Mouse (Mus musculus): Measurements from ENCODE around the gene Frmd4b.

Frmd4b gene

DNA sequence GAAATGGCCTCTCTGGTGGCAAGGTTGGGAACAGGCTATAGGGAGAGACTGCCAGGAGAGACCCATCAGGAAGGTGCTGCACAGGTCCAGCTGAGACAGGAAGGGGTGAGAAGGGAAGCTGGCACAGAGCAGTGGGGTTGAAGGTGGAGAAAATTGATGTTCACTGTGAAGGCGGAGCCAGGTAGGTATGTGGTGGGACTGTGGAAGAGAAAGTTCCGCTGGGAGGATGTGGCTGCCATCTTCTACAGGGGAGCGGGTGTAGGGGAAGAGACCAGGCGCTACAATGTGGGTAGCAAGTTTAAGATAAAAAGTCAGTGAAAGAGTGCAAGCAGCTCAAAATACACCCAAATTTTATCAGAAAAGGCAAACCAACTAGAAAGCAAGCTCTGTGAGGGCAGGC, 143.7 kb downstream of the Frmd4b start:
- DNase-seq (ENCODE audit: low read depth, low spot score), result no peak

DNA sequence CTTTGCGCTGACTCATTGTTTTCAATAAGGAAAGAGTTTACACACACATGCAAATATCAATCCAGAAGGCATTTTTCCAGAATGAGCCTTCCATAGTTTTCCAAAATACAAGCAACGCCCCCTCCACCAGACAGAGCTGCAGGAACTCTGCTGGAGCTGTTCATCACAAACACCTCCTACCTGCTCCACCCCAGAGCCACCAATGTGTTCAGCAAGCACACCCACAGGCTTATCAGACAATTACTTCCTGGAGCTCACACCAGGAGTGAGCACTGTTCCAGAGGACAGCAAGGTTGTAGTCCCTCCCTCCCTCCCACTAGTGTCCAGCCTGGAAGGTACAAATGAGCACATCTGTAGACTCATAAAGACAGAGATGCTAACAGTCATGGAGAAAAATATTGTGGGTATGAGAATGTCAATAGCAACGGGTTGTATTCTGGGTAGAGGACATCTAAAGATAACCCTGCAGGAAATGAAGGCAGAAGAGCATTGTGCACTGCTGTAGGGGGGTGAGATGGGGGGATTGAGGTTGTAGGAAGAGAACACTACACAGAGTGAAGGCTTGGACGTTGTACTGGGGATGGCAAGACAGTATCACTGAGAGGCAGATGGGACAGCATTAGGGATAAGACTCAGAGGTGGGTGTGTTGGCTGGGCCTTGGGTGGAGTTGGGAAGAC, 144.3 kb downstream of the Frmd4b start:
- DNase-seq (ENCODE audit: low read depth, low spot score), result no peak

DNA sequence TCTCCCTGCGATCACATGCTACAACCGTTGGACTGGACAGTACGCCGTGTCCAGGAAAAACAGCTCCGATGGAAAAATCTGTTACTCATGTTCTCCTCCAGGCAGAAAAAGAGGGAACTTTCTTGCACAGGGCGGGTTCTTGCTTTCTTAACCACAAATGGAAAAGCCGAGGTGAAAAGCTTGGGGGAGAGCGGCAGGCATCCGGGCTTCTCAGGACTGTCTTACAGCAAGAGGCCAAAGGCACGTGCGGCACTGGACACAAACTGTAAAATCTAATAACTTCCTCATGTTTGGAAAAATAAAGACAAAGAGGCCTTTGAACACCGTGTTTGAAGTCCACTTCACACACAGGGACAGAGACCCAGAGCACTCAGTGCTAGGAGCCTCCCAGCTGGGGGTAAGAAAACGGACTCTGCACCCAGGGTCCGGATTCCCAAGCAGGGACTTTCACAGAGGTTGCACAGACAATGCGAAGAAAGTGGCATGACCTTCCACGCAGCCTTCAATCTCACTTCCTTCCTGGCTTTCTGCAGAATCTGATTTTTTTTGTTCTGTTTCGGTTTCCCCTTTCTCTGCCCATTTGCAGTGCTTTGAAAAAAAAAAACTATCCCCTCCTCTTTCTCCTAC, 153.3 kb downstream of the Frmd4b start:
- DNase-seq (ENCODE audit: low read depth, low spot score), result no peak

DNA sequence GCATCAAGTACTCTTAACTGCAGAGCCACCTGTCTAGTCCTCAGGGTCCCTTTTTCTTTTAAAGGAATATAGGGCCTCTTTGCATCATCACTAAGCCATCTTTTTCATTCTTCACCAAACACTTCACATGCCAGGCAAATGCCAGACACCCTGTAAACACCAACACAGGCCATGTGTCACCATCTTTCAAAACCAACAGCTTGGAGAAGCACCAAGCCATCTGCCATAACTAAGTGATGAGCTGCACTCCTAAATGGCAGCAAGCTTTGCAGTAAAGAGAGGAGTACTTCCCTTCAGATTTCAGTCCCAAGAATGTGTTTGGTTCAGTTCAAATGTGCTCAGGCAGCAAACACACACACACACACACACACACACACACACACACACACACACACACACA, 154.9 kb downstream of the Frmd4b start:
- DNase-seq (ENCODE audit: low read depth, low spot score), result no peak

DNA sequence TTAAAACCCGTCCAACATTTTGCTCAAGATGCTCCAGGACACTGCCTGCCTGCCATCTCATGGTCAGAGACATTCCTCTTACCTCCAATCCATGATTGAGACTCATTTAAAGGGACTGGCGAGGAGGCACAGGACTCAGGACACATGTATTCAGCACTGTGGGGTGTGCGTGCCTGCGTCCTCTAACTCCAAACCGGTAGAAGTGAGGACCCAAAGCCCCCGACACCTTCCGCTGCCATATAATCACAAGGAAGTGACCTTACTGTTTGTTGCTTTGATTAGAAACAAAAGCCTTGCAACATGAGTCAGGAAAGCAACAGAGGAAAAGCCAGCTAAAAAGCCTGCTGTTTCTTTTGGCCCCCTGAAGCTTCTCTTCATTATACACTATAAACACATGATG, 158.2 kb downstream of the Frmd4b start:
- no peak for DNase-seq (ENCODE audit: low read depth, low spot score)

DNA sequence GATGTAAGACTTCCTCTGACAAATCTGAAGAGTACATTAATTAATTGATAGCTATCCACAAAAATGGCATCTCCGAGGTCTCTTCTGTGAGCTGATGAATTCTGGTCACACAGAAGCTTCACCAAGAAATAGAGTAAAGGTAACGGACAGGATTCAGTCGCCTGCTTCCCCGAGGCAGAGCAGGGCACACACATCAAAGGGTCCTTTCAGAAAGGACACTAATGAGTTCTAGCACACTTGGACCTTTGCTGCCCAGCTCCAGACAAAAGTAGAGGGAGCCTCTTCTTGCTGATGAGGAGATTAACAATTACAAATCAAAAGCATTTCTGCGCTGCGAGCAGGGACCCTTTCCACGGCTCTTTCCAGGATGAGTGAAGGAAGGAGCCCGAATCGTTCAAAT, 159.0 kb downstream of the Frmd4b start:
- no peak for DNase-seq (ENCODE audit: low read depth, low spot score)

DNA sequence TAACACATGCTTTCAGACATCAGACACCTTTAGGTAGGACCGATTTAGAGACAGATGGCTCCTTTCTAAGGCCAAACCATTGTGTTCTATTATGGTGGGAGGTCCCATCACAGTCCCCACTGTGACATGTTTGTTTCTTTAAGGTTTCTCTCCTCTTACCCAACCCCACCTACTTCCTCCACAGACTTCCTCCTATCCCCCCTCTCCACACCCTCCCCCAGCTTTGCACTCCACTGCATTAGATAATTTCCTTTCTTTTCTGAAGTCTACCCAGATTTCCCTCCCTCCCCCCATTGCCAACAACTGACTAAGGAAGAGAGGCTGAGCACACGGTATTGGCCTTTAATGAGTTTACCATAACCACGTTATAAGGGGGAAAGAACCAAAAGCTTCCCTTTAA, 159.4 kb downstream of the Frmd4b start:
- no peak for DNase-seq (ENCODE audit: low read depth, low spot score)

DNA sequence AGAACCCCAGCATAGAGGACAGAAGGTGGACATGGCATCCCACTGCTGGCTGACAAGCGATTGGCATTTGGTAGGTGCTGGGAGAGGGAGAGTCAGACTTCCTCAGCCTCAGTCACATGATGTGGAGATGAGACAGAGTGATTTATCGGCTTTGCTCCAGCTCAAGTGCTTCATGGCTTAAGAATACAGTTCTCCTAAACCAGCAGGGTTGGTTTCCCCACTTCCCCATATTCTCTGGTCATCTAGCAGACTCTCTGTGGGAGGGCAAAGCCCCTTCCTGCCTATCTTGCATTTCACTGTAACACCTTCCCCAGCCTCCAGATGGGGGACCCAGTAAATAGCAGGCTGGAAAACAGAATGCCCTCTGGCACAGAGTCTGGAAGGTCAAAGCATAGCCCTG, 160.1 kb downstream of the Frmd4b start:
- DNase-seq (ENCODE audit: low read depth, low spot score), result peak; percentile 6

DNA sequence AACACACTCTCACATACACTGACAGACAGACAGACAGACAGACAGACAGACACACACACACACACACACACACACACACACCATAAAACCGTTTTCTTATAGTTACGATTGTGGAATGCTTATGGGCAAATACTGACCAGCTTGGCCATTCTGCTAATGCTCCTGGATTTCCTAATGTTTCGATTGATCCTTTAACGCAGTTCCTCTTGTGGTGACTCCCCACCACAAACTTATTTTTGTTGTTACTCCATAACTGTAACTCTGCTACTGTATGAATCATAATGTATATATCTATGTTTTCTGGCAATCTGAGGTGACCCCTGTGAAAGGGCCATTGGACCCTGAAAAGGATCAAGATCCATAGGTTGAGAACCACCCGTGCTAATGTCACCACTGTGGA, 165.1 kb downstream of the Frmd4b start:
- DNase-seq (ENCODE audit: low read depth, low spot score), result no peak

DNA sequence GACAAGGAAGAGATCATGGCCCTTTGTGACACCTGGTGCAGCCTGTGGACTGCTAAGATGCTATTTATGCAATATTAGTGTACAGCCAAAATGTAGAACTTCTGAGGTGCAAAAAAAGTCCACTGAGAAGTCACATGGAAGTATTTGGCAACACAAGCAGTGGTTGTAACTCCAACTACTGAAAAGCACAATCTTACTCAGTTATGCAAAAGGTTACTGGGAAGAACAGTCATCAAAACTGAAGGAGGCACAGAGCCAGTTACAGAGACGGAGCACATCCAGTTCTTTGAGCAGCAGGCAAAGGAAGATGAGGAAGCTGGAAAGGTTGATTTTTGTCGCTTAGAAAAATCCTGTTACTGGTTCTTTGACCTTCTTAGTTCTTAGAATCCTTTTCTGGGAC, 167.5 kb downstream of the Frmd4b start:
- DNase-seq (ENCODE audit: low read depth, low spot score), result no peak

DNA sequence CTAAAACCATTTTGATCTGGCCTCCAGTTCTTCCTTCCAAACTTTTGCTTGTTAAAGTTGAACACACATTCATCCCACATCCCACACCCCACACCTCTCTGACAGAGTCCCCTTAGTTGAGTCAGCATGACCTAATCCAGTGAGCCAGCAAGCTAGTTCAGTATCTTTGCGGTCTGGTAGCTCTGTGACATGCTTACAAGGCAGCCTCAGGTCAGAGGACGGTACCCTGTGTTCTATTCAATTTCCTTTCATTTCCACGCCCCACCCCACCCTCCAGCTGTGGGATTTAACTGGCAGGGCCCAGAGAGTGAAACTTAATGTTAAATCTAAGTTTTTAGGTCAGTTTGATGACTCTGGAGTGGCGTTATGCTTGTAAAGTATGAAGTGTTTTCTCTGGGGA, 170.3 kb downstream of the Frmd4b start:
- DNase-seq (ENCODE audit: low read depth, low spot score), result no peak

DNA sequence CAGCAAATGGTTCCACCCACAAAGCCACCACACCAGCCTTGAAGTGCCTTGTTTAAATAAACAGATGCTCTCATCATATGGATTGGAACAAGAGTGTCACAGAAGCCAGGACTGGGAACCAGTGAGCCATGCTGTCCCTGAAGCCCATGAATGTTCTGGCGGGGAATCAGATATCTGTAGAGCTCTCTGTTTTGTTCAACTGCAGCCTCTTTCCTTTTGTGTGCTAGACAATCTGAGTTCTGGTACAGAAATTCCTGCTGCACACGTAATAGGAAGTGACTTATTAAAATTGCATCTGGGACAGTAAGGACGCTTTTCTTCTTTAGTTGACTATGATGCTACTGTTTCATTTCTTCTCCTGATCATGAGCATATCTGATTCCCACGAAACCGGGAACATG, 173.2 kb downstream of the Frmd4b start:
- DNase-seq (ENCODE audit: low read depth, low spot score), result no peak

DNA sequence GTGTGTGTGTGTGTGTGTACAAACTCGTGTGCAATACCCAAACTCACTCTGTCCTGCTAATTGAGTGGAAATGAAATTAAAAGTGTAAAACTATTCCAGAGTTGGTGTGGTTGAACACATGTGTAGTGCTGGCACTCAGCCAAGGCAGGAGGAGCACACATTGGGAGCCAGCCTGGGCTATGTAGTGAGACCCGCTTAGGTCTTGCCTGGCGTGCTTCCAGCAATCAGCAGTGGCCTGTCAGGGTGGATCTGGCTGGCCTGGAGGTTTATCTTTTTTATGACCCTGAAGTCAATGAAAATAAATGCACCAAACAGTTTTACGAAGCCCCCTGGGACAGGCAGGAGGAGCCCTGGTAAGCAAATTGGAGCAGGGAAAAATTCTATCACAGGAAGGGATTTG, 173.8 kb downstream of the Frmd4b start:
- DNase-seq (ENCODE audit: low read depth, low spot score), result no peak

DNA sequence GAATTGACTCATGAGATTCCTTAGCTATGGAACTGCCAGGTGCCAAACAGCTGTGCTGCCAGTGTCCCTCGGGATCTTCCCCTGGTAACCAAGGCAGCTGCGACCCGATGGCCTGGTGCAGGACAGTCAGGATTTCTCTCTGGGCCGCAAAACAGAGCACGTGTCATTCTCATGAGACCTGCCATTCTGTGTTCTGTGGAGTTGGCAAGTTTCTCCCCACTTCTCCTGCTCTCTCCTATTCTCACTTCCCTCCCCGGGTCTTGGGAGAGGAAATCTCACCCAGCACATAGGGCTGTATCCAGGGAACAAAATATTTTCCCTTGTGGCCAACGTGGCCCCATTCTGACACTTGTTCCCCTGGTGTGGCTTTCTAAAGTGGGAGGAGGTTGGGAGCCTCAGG, 176.0 kb downstream of the Frmd4b start:
- no peak for DNase-seq (ENCODE audit: low read depth, low spot score)

DNA sequence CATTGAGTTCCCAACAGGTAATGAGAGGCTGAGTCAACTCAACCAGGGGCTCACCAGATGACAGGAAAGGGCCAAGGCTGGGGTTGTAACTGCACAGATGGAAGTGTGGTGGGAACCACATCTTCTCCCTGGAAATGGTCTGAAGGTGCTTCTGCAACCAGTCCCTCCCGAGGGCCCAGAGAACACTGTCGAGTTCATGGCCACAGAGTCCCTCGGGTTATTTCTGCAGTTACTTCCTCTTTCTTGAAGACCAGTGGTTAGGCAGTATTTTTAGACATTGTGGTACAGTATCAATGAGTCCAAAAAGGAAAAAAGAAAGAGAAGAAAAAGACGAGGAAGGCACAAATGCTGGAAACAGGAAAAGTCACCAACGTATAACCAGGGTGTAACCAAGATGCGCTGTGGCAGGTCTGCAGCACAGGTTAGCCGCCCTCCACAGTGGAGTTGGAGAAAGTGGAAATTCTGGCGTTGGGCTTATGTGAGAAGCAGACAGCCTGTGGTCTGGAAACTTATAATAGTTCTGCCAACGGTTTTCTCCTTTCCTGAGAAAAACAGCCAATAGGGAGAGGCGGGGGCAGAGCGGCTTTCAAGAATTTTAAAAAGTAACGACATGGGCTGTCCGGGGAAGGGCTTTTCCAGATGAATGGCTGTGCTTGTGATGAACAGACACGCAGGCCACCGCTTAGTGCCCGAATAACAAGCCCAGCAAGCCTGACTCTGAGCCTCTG, 178.3 kb downstream of the Frmd4b start:
- DNase-seq (ENCODE audit: low read depth, low spot score), result no peak

DNA sequence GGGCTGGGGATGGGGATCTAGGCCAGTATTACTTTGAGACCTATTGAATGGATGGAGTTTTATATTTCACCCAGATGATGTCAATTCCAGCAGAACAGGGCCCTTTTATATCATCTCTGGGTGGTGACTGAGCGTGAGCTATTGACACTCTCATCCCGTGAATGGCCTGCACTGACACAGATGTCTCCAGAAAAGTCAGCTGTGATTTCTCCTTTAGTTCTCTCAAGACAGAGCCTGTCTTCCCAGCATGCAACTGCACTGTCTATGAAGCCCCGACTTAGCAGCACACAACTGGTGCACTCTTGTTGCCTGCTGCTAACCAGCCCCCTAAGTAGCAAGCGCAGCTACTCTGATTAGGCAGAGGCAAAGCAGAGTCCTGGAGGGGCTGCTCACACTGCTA, 182.6 kb downstream of the Frmd4b start:
- DNase-seq (ENCODE audit: low read depth, low spot score), result no peak

DNA sequence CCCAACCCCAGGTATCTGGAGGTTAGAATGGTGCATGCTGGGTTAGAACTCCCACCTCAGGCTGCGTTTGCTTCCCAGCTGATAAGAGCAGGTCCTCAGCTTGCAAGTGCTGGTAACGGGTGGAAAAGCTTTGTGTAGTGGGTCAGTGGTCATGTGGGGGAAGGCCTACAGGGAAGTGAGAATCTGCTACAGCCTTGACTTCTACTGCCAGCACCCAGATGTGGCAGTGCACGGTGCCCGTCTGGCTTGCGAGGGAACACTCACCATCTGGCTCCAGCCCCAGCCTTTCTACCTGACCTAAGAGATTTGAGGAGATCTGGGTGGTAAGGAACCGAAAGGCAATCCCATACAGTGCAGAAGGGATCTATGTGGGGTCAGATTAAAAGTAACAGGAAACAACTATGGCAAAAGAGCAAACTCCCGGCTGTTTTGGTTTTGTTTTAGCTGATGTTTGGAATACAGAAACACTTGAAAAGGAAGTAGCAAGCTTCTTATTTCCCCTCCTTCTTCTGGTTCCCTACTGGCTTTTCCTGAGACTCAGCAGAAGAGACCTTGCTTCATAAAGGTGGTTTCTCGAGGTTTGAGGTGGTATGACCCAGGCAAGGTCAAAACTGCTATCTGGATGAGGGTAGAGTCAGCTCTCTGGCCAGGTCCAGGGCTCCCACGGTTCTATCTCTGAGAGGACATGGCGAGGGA, 185.9 kb downstream of the Frmd4b start:
- DNase-seq (ENCODE audit: low read depth, low spot score), result no peak

DNA sequence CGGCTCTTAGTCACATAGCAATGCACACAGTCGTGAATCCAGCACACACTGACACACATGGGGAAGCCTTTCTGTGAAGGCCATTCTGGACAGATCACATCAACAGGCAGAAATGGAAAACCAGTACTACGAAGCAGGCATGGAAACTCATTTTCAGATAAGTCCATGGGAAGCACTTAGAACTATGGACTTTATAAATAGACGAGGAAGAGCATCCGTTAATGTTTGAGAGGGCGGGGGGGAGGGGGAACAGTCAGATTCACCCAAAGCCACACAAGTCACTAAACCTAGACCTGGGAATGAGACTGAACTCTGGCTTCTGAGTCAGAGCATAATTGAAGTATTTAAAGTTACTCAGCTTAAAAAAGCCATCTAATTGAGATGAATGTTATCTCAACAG, 186.8 kb downstream of the Frmd4b start:
- DNase-seq (ENCODE audit: low read depth, low spot score), result no peak

DNA sequence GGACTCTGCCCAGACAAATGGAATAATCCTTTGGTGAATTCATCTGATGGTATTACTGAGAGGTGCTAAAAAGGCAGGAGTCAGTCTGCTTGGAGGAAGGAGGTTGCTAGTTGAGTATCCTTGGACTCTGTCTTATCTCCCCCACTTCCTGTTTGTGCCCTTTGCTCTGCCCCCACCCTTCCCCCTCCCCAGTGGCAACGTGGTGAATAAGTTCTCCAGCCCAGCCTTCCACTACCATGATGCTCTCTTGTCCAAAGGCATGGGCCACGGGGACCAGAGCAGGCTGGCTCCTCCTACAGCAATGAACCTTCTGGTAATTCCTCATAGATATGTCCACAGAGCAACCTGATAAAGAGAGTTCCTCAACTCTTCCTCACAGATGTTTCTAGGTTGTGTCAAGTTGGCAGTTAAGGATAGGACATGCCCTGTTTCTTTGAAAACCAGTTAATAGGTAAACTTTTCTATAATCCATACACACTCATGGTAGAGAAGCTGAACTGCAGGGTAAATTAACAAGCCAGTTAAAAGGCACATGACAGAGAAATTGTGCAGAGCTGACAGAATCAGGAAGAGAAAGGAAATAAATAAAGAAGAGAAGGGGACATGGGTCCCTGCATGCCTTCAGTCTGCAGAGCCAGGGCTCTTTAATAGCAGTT, 187.5 kb downstream of the Frmd4b start:
- DNase-seq (ENCODE audit: low read depth, low spot score), result no peak

DNA sequence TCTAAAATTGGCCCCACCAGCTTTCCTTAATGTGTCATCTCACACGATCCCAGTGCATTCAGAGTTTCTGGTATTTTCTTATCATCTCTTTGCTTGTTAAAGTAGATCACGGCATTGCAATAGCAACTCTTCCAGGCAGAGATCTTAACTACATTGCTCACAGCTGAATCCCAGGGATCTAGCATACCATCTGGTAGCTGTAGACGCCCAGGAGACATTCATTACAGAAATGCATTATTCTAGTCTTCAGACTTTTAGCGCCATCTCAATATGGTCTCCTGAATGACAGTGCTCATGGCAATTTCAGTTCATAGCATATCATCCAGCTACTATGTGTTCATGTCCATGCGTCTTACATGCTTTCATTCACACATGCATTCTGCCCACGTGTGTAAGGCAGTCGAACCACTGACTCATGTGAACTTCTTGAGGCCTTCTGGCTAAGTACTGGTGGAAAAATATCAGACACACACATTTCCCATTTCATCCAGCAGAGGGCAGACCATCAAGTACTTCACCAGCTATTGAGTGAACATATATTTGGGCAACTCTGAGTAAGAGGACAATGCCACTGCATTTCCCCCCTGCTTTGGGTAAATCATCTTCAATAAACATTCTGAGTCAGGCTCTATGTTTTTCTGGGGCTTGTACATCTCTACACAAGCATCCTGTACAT, 197.4 kb downstream of the Frmd4b start:
- peak; percentile 76 for DNase-seq (ENCODE audit: low read depth, low spot score)

DNA sequence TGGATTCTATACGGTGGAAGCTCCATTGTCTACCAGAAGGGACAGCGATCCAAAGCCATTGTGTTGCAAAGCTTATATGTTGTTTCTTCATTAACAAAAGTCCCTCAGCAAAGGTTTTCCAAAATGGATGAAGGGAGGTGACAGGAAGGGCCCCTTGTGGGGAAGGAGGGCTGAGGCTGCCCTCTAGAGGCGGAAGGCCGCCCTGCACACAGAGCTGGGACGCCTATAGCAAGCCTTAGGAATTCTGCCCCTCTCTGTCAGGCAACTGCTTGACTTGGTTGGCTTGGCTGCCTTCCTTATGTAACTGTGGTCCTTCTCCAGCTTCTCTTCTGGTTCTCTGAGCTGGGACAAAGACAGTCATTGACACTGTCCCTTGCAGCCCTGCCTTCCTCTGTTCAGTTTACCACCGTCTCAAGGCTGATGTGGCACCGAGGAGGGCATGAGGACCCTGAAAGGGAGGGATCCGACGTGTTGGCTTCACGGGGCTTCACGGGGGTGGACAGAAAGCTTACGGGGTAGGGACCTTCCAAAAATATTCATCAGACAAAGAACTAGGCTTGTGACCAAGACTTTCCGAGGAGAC, 200.3 kb downstream of the Frmd4b start:
- peak; percentile 71 for DNase-seq (ENCODE audit: low read depth, low spot score)
